Mouse (Mus musculus) embryonic facial prominence, embryonic 14.5 days (tissue): ENCODE measurements around the gene Vmn2r44. TPM values are rescaled to one million over a fixed set of nuclear protein-coding genes. Genes with fewer than 3 reads are reported as not detected.
"Not testable (repeated sequence)": the region's sequence is repeated elsewhere in the genome, so short reads cannot be mapped to it uniquely, and the experiment has no call there.

Experiments
- ATAC-seq: fragments of 200-750 bp; cut with Nextera tagmentation; 2 replicates; pipeline ENCODE4 v1.8.0; 2017; ENCODE audit warnings: low read depth, moderate number of reproducible peaks, moderate TSS enrichment
- DNase-seq: peaks from one replicate; pipeline ENCODE4 v3.0.0-alpha.2; 2015; ENCODE audit warnings: low spot score
- H3K27ac ChIP-seq: fragments of 300-500 bp; sonication (generic); replicated peaks from 2 replicates; pipeline ENCODE4 v1.5.1; 2014; ENCODE audit warnings: low read depth, mild to moderate bottlenecking, low read length, moderate library complexity
- H3K27me3 ChIP-seq: fragments of 300-500 bp; sonication (generic); replicated peaks from 2 replicates; pipeline ENCODE4 v1.6.1; 2014; ENCODE audit warnings: low read length; ENCODE audit not compliant: control insufficient read depth, insufficient read depth
- H3K36me3 ChIP-seq: fragments of 300-500 bp; sonication (generic); 2 replicates; pipeline ENCODE4 v1.6.1; 2014; ENCODE audit warnings: low read length, mixed read lengths; ENCODE audit not compliant: control insufficient read depth, insufficient read depth
- H3K4me1 ChIP-seq: fragments of 300-500 bp; sonication (generic); 2 replicates; pipeline ENCODE4 v1.6.1; 2014; ENCODE audit warnings: antibody characterized with exemption, low read length; ENCODE audit not compliant: control insufficient read depth, insufficient read depth
- H3K4me2 ChIP-seq: fragments of 300-500 bp; sonication (generic); 2 replicates; pipeline ENCODE4 v1.6.1; 2014; ENCODE audit warnings: low read depth, mild to moderate bottlenecking, low read length, moderate library complexity, mixed read lengths
- H3K4me3 ChIP-seq: fragments of 300-500 bp; sonication (generic); 2 replicates; pipeline ENCODE4 v1.5.1; 2014; ENCODE audit warnings: low read depth, mild to moderate bottlenecking, low read length
- H3K9ac ChIP-seq: fragments of 300-500 bp; sonication (generic); 2 replicates; pipeline ENCODE4 v1.6.1; 2014; ENCODE audit warnings: low read depth, mild to moderate bottlenecking, low read length, moderate library complexity, mixed read lengths
- H3K9me3 ChIP-seq: fragments of 300-500 bp; sonication (generic); 2 replicates; pipeline ENCODE4 v1.6.1; 2016; ENCODE audit warnings: low read length; ENCODE audit not compliant: control insufficient read depth
- WGBS: fragments of 180-500 bp; shearing (Covaris S2); extraction: QIAGEN DNeasy Blood & Tissue Kit; methylation state at CpG from one replicate; pipeline ENCODE4 v1.1.7; 2014; 5-methylcytosine and 5-hydroxymethylcytosine counted together
- polyA plus RNA-seq: library from polyadenylated mRNA; unstranded; fragments of >200 nt; fragmentation: Nextera tagmentation; extraction: Ambion mirVana; gene quantifications from 2 replicates; pipeline ENCODE4 v1.2.1, GENCODE M21; 2014

Vmn2r44 gene
- polyA plus RNA-seq, result not detected in 2 replicates

DNA sequence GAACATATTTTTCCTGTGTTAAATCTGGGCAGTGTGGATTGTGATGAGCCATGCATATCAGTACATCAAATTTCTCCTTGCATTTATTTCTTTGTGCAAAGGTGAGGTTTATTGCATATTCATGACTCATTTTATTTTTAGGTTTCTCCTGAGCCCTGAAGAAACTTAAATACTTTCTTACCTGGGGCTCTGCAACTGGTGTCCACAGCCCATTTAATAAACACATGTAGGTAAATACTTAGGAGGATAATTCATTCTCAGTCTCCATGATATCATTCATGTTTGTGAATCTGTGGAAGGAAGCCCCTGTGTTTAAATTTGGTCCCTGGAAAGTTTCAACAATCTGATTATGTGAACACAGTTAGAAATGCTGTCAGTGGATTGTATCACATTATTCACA, at the start of gene Vmn2r44:
TSS of gene Vmn2r44 (minus strand) at position 101 of the 400 bp plus-strand sequence.
- H3K4me2 ChIP-seq, H3K9ac ChIP-seq, H3K27ac ChIP-seq, H3K4me1 ChIP-seq, H3K4me3 ChIP-seq, DNase-seq, H3K36me3 ChIP-seq, H3K27me3 ChIP-seq, H3K9me3 ChIP-seq, ATAC-seq: not testable (repeated sequence)

DNA sequence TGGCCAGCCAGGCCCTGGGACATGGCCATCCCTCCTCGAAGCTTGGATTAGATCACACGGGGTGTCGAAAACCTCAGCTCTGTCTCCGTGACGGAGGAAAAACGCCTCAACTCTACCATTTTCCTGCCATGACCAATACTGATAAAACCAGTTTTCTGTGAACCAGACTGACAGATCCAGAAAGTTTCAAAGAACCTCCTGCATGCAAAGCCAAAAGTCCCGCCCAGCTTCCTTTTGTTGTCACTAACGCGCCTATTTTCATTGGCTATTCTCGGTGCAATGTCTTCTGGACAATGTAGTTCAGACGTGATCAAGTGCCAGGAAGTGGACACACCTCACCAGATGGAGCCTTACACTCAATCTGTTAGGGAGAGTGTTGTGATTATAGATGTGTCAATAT, 25.3 kb downstream of the Vmn2r44 start:
- not testable (repeated sequence) for DNase-seq, H3K4me3 ChIP-seq, H3K9me3 ChIP-seq, H3K36me3 ChIP-seq, H3K27me3 ChIP-seq, H3K9ac ChIP-seq, ATAC-seq, H3K4me1 ChIP-seq, H3K4me2 ChIP-seq, H3K27ac ChIP-seq
- WGBS, result 85% methylated on average over 11 of the region's 11 CpGs

Other genes starting within 250 kb of the Vmn2r44 start
- gene Vmn2r41, start 221.7 kb downstream of the Vmn2r44 start, polyA plus RNA-seq, result not detected in 2 replicates
- gene Vmn2r42, start 183.0 kb downstream of the Vmn2r44 start, polyA plus RNA-seq, result not detected in 2 replicates
- not detected in 2 replicates for gene Vmn2r43, start 122.7 kb downstream of the Vmn2r44 start, polyA plus RNA-seq
- gene Vmn2r45, start 105.7 kb upstream of the Vmn2r44 start, polyA plus RNA-seq, result not detected in 2 replicates